Mouse (Mus musculus) forebrain, embryonic 15.5 days (tissue): ENCODE measurements around the gene Smarcc2. TPM values are rescaled to one million over a fixed set of nuclear protein-coding genes. Genes with fewer than 3 reads are reported as not detected.
"Not testable (repeated sequence)": the region's sequence is repeated elsewhere in the genome, so short reads cannot be mapped to it uniquely, and the experiment has no call there.

Experiments
- ATAC-seq: fragments of 200-750 bp; cut with Nextera tagmentation; replicated peaks from 2 replicates; pipeline ENCODE4 v1.8.0; 2017; ENCODE audit warnings: mild to moderate bottlenecking, moderate TSS enrichment, moderate library complexity
- H3K27ac ChIP-seq: fragments of 300-500 bp; sonication (generic); replicated peaks from 2 replicates; pipeline ENCODE4 v1.5.1; 2015; ENCODE audit warnings: mild to moderate bottlenecking, inconsistent platforms
- H3K27me3 ChIP-seq: fragments of 300-500 bp; sonication (generic); 2 replicates; pipeline ENCODE4 v1.6.1; 2015; ENCODE audit warnings: inconsistent platforms
- H3K36me3 ChIP-seq: fragments of 300-500 bp; sonication (generic); 2 replicates; pipeline ENCODE4 v1.6.1; 2015; ENCODE audit warnings: mild to moderate bottlenecking, inconsistent platforms
- H3K4me1 ChIP-seq: fragments of 300-500 bp; sonication (generic); 2 replicates; pipeline ENCODE4 v1.6.1; 2015; ENCODE audit warnings: inconsistent platforms
- H3K4me2 ChIP-seq: fragments of 300-500 bp; sonication (generic); replicated peaks from 2 replicates; pipeline ENCODE4 v1.6.1; 2015; ENCODE audit warnings: mild to moderate bottlenecking, inconsistent platforms
- H3K4me3 ChIP-seq: fragments of 300-500 bp; sonication (generic); 2 replicates; pipeline ENCODE4 v1.5.1; 2015; ENCODE audit warnings: mild to moderate bottlenecking, inconsistent platforms
- H3K9ac ChIP-seq: fragments of 300-500 bp; sonication (generic); replicated peaks from 2 replicates; pipeline ENCODE4 v1.6.1; 2015; ENCODE audit warnings: mild to moderate bottlenecking, inconsistent platforms
- H3K9me3 ChIP-seq: fragments of 300-500 bp; sonication (generic); 2 replicates; pipeline ENCODE4 v1.6.1; 2016; ENCODE audit warnings: inconsistent platforms
- WGBS: fragments of 180-500 bp; shearing (Covaris S2); methylation state at CpG from one replicate; pipeline ENCODE4 v1.1.7; 2015; ENCODE audit warnings: mixed read lengths; 5-methylcytosine and 5-hydroxymethylcytosine counted together
- polyA plus RNA-seq: library from polyadenylated mRNA; unstranded; fragments of >200 nt; fragmentation: Nextera tagmentation; extraction: Ambion mirVana; gene quantifications from 2 replicates; pipeline ENCODE4 v1.2.1, GENCODE M21; 2015

The Smarcc2 gene
- polyA plus RNA-seq, 1 experiment from 2014 or later: 201 TPM

DNA sequence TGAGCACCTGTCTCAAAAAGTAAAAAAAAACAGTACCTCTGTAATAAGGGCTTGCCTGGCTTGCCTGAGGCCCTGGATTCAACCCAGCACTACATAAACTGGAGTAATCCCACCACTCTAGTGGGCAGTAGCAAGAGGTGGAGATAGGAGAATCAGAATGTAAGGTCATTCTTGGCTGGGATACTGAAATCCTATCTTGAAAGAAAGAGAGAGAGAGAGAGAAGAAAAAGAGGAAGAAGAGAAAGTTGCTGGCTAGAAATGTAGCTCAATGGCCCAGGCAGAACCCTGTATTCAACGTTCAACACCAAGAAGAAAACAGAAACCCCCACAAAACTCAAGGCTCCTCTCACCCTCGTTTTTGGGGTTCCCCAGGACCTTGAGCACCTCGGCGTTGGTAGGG lies 36.9 kb downstream of the Smarcc2 start:
- H3K9me3 ChIP-seq: no peaks in the 10 kb centered on the region
- 0 out of 2 replicates have a peak, but pooled peaks cover 10% of the 10 kb centered on the region for H3K36me3 ChIP-seq
- H3K27ac ChIP-seq: no peak overlapping the region
- no peak overlapping the region for H3K4me3 ChIP-seq
- H3K4me1 ChIP-seq: peaks cover 48% of the 10 kb centered on the region
- no peak overlapping the region for H3K9ac ChIP-seq
- WGBS: 77% methylated on average over 4 of the region's 4 CpGs
- no peaks in the 10 kb centered on the region for H3K27me3 ChIP-seq
- ATAC-seq: no peak
- H3K4me2 ChIP-seq: no peak overlapping the region

DNA sequence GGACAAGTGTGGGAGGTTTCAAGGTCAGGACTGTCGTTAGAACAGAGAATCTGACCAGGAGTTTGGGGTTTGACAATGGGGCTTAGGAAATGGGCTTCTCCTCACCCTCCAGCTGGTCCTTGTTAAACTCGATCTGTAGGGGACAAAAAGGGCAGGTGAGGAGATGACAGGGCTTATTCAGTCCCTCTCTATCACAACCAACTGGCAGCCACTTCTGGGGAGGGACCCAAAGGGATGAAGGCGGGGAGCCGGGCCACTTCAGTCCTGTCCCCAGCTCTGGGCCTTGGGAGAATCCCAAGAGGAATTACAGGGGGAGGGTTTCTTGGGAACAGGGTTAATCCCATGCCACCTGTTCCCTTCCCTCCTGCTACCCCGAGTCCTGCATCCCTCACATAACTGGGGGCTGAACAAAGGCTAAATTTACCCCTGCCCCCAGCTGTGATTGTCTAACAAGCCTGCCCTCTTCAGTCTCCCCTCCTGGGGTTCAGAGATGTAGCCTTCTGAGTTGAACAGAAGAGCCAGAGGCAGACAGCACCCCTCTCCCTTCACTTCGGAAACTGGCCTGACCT lies 37.5 kb downstream of the Smarcc2 start:
- Histone ChIP-seq H3K4me2 (no peak overlapping the region), H3K27ac (no peak overlapping the region), H3K9me3 (no peaks in the 10 kb centered on the region), H3K27me3 (no peaks in the 10 kb centered on the region), H3K9ac (no peak overlapping the region), H3K4me1 (peaks cover 41% of the 10 kb centered on the region), H3K4me3 (no peak overlapping the region), H3K36me3 (0 out of 2 replicates have a peak, but pooled peaks cover 3% of the 10 kb centered on the region)
- no peak for ATAC-seq
- WGBS: 23% methylated on average over 6 of the region's 6 CpGs

DNA sequence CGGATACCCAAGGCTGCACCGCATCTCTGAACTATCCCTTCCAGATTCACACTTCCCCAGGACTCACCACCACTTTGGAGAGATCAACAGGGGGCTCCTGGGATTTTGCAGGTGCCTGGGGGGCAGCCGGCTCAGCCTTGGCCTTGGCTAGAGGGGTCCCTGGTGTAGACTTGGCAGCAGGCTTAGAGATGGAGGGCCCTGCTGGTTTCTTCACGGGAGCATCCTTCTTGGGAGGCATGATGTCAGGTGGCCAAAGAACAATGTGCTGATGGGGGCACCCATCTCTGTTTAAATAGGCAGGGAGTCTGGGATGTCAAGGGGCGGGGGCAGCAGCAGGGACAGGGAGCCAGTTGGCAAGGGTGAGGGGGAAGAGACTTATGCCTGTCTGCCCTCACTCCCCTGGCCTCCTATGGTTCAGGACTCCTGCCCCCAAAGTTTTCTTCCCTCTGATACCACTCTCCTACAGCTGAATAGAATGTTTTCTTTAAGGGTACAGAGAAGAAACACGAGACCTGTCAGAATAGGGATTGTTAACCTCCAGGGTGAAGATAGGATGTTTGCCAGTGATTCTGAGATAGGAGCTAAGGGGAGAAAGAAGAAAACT lies 38.2 kb downstream of the Smarcc2 start:
- peaks cover 34% of the 10 kb centered on the region for H3K4me1 ChIP-seq
- ATAC-seq: no peak
- H3K27ac ChIP-seq: no peak overlapping the region
- no peak overlapping the region for H3K4me3 ChIP-seq
- H3K36me3 ChIP-seq: no peaks in the 10 kb centered on the region
- no peak overlapping the region for H3K9ac ChIP-seq
- WGBS: 45% methylated on average over 6 of the region's 6 CpGs
- no peaks in the 10 kb centered on the region for H3K27me3 ChIP-seq
- H3K9me3 ChIP-seq: no peaks in the 10 kb centered on the region
- no peak overlapping the region for H3K4me2 ChIP-seq

DNA sequence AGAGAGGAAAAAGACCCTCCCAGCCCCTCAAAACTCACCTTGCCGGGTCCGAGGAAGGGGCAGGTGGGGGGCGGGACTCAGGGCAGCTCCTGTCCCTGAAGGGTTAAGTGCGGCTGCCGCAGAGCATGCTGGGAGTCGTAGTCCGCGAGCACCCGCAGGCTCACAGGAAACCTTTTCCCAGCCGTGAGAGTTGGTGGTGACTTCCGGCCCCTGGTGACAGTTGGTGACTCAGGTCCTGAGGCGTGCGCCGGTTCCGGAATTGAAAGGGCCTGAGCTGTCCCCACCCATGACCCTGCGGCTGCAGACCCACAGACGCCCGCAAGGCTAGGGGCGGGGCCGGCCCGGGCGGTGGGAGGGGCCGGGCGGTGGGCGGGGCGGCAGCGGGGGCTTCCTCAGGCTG lies 39.5 kb downstream of the Smarcc2 start, which contains the start of gene Myl6b:
Myl6b (minus strand) TSS at position 96 of the 400 bp plus-strand sequence.
- peak within 1 kb of the TSS; percentile 82 for H3K4me3 ChIP-seq
- H3K27ac ChIP-seq: peak within 1 kb of the TSS; percentile 79
- WGBS: under 1% methylated on average over 27 of the region's 27 CpGs
- no peaks in the 10 kb centered on the region for H3K36me3 ChIP-seq
- H3K9ac ChIP-seq: peak within 1 kb of the TSS; percentile 55
- H3K4me1 ChIP-seq: peaks cover 27% of the 10 kb centered on the region
- ATAC-seq: peak; percentile 69
- no peaks in the 10 kb centered on the region for H3K9me3 ChIP-seq
- no peaks in the 10 kb centered on the region for H3K27me3 ChIP-seq
- peak within 1 kb of the TSS; percentile 75 for H3K4me2 ChIP-seq

DNA sequence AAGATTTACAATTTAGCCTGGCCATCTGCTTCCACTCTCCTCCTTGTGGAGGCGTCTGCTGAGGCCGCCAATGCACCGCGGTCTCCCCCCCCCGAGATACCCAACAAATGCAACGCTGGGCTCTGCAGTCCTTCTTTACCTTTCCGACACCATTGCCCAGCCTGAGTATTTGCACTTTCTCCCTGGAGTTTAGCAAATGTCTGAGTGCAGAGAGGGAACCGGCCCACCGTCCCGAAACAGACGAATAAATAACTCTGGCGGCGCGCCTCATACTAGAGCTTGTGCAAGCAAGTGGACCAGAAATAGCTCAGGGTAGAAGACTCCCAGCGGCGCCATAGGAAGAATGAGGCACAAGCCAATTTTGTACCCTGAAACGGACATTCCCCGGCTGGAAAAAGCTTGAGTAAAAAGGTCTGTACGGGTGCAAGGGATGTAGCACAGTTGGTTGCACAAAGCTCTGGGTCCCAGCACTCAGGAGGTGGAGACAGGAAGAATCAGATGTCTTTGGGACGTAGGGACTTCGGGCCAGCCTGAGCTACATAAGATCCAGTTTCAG lies 40.1 kb downstream of the Smarcc2 start:
- no peaks in the 10 kb centered on the region for H3K36me3 ChIP-seq
- H3K27ac ChIP-seq: peak overlapping the region; percentile 79
- H3K27me3 ChIP-seq: no peaks in the 10 kb centered on the region
- H3K4me1 ChIP-seq: peaks cover 27% of the 10 kb centered on the region
- peak; percentile 17 for ATAC-seq
- no peaks in the 10 kb centered on the region for H3K9me3 ChIP-seq
- peak overlapping the region; percentile 75 for H3K4me2 ChIP-seq
- WGBS: 2% methylated on average over 21 of the region's 21 CpGs
- H3K9ac ChIP-seq: peak overlapping the region; percentile 55
- H3K4me3 ChIP-seq: peak overlapping the region; percentile 82

DNA sequence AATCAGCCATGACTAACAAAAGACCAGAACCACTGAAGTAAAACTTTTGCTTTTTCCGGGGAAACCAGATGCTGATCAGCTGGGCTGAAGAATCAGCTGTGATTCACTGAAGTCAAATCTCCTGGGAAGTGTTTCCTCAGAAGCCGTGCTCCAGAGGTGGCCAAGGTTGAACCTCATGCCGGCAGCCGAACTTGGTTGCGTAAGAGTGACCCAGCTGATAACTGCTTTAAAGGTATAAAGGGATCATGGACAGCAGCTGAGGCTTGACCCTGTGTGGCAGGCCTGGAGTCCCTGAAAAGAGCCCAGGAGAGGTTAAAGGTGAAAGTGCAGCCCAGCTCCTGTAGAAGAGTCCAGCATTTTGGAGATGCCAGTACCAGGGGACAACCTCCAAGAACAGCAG lies 43.3 kb downstream of the Smarcc2 start:
- no peak for ATAC-seq
- Histone ChIP-seq H3K9me3 (no peaks in the 10 kb centered on the region), H3K27me3 (no peaks in the 10 kb centered on the region), H3K4me2 (no peak overlapping the region), H3K9ac (0 out of 2 replicates have a peak overlapping the region, but pooled peaks have one; percentile 8), H3K4me1 (peaks cover 15% of the 10 kb centered on the region), H3K4me3 (no peak overlapping the region), H3K27ac (no peak overlapping the region), H3K36me3 (no peaks in the 10 kb centered on the region)
- WGBS: 84% methylated on average over 5 of the region's 5 CpGs

DNA sequence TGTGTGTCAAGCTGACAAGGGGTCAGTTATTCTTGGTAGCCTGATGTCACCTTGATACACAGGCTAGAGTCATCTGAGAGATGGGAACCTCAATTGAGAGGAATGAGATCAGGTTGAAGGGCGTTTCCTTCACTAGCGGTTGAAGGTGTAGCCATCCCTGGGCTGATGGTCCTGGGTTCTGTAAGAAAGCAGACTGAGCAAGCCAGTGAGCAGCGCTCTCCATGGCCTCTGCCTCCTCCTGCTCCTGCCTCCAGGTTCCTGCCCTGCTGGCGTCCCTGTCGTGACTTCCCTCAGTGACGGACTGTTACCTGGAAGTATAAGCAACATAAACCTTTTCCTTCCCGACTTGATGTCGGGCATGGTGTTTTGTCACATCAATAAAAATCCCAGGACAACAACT lies 44.5 kb downstream of the Smarcc2 start:
- Histone ChIP-seq H3K4me3 (no peak overlapping the region), H3K27me3 (no peaks in the 10 kb centered on the region), H3K9me3 (no peaks in the 10 kb centered on the region), H3K4me2 (no peak overlapping the region), H3K36me3 (no peaks in the 10 kb centered on the region), H3K27ac (no peak overlapping the region), H3K4me1 (peaks cover 6% of the 10 kb centered on the region), H3K9ac (no peak overlapping the region)
- WGBS: 78% methylated on average over 8 of the region's 8 CpGs
- no peak for ATAC-seq

DNA sequence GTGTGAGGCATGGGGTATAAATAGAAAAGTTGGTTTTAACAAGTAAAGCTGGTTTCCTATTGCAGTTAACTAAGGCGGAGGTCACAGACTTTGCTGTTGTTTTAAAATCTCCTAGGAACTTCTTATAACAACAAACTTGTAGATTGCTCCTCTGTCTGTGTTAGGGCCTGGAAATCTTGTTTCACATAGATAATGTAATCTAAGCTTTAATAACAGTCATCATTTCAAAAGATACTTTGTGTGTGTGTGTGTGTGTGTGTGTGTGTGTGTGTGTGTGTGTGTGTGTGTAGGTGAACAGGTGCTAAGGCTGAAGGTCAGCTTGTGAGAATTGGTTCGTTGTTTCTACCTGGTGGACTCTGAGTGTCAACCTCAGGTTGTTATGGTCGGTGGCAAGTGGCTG lies 45.0 kb downstream of the Smarcc2 start:
- Histone ChIP-seq H3K9ac (no peak overlapping the region), H3K36me3 (no peaks in the 10 kb centered on the region), H3K4me3 (no peak overlapping the region), H3K4me1 (peaks cover 6% of the 10 kb centered on the region), H3K27me3 (no peaks in the 10 kb centered on the region), H3K9me3 (no peaks in the 10 kb centered on the region), H3K4me2 (no peak overlapping the region), H3K27ac (no peak overlapping the region)
- WGBS: 88% methylated on average over 3 of the region's 3 CpGs
- ATAC-seq: no peak

DNA sequence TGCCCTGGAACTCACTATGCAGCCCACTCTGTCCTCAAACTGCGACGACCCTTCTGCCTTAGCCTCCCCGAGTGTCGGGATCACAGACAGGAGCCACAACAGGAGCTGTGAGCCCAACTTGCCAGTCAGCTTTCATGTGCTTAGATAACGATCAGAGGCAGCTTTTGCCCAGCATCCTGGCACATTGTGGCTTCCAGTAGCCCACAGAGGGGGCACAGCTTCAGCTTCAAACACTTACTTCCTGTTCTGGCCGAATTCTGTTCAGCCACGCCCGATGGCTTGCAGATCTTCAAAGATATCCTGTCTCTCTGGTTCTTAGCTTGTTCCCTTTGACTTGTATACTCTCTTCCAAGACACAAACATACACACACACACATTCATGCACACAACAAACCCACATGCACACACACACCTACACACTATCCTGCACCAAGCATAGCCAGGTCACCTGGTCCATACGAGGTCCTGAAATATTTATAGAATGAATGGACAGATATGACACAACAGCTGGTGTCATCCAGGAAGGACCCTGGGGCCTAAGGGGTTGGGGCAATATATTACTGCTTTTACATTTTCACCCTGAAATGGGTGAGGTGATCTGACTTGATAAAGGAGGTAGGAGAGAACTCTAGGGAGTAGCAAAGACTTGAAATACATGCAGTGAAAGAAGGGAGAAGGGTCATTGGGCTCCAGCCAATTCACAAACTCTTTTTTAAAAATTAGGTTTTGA lies 45.8 kb downstream of the Smarcc2 start:
- Histone ChIP-seq H3K9ac (no peak overlapping the region), H3K36me3 (no peaks in the 10 kb centered on the region), H3K27me3 (no peaks in the 10 kb centered on the region), H3K9me3 (no peaks in the 10 kb centered on the region), H3K27ac (no peak overlapping the region), H3K4me2 (no peak overlapping the region), H3K4me3 (no peak overlapping the region), H3K4me1 (no peaks in the 10 kb centered on the region)
- WGBS: 79% methylated on average over 9 of the region's 9 CpGs
- ATAC-seq: no peak

DNA sequence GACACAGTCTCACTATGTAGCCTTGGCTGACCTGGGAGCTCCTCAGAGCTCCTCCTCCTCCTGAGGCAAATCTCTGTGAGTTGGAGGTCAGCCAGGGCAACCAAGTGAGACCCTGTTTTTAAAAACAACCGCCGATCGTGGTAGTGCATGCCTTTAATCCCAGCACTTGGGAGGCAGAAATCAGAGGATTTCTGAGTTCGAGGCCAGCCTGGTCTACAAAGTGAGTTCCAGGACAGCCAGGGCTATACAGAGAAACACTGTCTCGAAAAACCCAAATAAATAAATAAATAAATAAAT lies 46.3 kb downstream of the Smarcc2 start:
- H3K9me3 ChIP-seq, H3K4me2 ChIP-seq, H3K36me3 ChIP-seq, H3K27me3 ChIP-seq, H3K4me1 ChIP-seq, H3K27ac ChIP-seq, H3K4me3 ChIP-seq, H3K9ac ChIP-seq, ATAC-seq: not testable (repeated sequence)
- WGBS: 87% methylated on average over 5 of the region's 5 CpGs

DNA sequence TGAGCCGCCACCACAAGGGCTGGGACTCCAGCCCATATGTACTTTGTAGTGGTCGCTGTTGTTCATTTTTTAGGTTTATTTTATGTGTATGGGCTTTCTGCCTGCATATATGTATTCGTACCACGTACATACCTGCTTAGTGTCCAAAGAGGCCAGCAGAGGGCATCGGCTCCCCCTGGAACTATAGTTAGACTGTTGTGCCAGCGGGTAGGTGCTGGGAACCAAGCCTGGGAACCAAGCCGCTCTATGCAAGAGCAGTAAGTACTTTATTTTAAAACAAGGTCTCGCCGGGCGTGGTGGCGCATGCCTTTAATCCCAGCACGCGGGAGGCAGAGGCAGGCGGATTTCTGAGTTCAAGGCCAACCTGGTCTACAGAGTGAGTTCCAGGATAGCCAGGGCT lies 46.9 kb downstream of the Smarcc2 start:
- Histone ChIP-seq H3K9me3 (no peaks in the 10 kb centered on the region), H3K27ac (no peak overlapping the region), H3K4me3 (no peak overlapping the region), H3K4me2 (no peak overlapping the region), H3K4me1 (no peaks in the 10 kb centered on the region), H3K36me3 (no peaks in the 10 kb centered on the region), H3K27me3 (no peaks in the 10 kb centered on the region), H3K9ac (no peak overlapping the region)
- 92% methylated on average over 14 of the region's 14 CpGs for WGBS
- ATAC-seq: no peak

DNA sequence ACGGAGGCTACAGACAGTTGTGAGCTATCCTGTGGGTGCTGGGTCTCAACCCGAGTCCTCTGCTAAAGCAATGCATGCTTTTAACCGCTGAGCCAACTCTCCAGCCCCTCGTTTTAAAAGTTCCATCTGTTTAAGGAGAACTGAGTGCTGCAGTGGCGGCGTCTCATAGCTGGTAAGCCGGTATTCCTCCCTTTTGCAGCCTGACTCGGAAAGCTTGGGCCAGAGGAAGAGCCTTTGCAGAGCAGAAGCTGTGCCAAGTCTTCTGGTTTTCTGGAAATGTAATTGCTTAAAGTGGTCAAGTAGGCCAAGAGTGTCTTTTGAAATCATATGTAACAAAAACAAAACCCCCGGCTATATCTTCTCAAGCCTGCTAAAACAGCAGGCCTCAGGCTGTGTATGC lies 49.2 kb downstream of the Smarcc2 start:
- H3K9me3 ChIP-seq: no peaks in the 10 kb centered on the region
- no peaks in the 10 kb centered on the region for H3K27me3 ChIP-seq
- no peaks in the 10 kb centered on the region for H3K36me3 ChIP-seq
- no peak overlapping the region for H3K27ac ChIP-seq
- no peak overlapping the region for H3K4me2 ChIP-seq
- 88% methylated on average over 9 of the region's 9 CpGs for WGBS
- no peaks in the 10 kb centered on the region for H3K4me1 ChIP-seq
- H3K4me3 ChIP-seq: no peak overlapping the region
- no peak for ATAC-seq
- H3K9ac ChIP-seq: no peak overlapping the region
